Mouse (Mus musculus) stomach, postnatal 0 days (tissue): Measurements from ENCODE around the gene Stard3nl. TPM values are rescaled to one million over a fixed set of nuclear protein-coding genes. Genes with fewer than 3 reads are reported as not detected.
A peak's percentile ranks its signal among the peaks of the same experiment; 100 is the strongest.

Source experiments
- ATAC-seq: fragments of 200-750 bp; cut with Nextera tagmentation; 2 replicates; pipeline ENCODE4 v1.8.0; 2017; ENCODE audit not compliant: low FRiP score, low TSS enrichment
- DNase-seq: peaks from one replicate; pipeline ENCODE4 v3.0.0-alpha.2; 2016; ENCODE audit warnings: low spot score
- H3K27ac ChIP-seq: fragments of 300-500 bp; sonication (generic); replicated peaks from 2 replicates; pipeline ENCODE4 v1.5.1; 2014; ENCODE audit warnings: mild to moderate bottlenecking, control low read depth
- H3K27me3 ChIP-seq: fragments of 300-500 bp; sonication (generic); 2 replicates; pipeline ENCODE4 v1.6.1; 2014; ENCODE audit warnings: low read length; ENCODE audit not compliant: control insufficient read depth, insufficient read depth
- H3K36me3 ChIP-seq: fragments of 300-500 bp; sonication (generic); 2 replicates; pipeline ENCODE4 v1.6.1; 2014; ENCODE audit warnings: low read length, mixed read lengths; ENCODE audit not compliant: control insufficient read depth, insufficient read depth
- H3K4me1 ChIP-seq: fragments of 300-500 bp; sonication (generic); replicated peaks from 2 replicates; pipeline ENCODE4 v1.6.1; 2014; ENCODE audit warnings: antibody characterized with exemption; ENCODE audit not compliant: control insufficient read depth, insufficient read depth
- H3K4me2 ChIP-seq: fragments of 300-500 bp; sonication (generic); replicated peaks from 2 replicates; pipeline ENCODE4 v1.6.1; 2014; ENCODE audit warnings: low read depth, mild to moderate bottlenecking, control low read depth, moderate library complexity
- H3K4me3 ChIP-seq: fragments of 300-500 bp; sonication (generic); 2 replicates; pipeline ENCODE4 v1.5.1; 2014; ENCODE audit warnings: low read depth, low read length, control low read depth
- H3K9ac ChIP-seq: fragments of 300-500 bp; sonication (generic); 2 replicates; pipeline ENCODE4 v1.6.1; 2014; ENCODE audit warnings: mild to moderate bottlenecking, low read length, control low read depth, mixed read lengths
- H3K9me3 ChIP-seq: fragments of 300-500 bp; sonication (generic); 2 replicates; pipeline ENCODE4 v1.6.1; 2016; ENCODE audit warnings: low read length; ENCODE audit not compliant: control insufficient read depth
- CTCF ChIP-seq: IDR thresholded peaks from 2 replicates; pipeline ENCODE4 v1.5.1; 2016; ENCODE audit warnings: antibody characterized with exemption, low read depth, mild to moderate bottlenecking, moderate library complexity
- EP300 ChIP-seq: optimal IDR thresholded peaks from 2 replicates; pipeline ENCODE3; 2016; ENCODE audit warnings: antibody characterized with exemption
- WGBS: fragments of 180-500 bp; shearing (Covaris S2); extraction: QIAGEN DNeasy Blood & Tissue Kit; methylation state at CpG from one replicate; pipeline ENCODE4 v1.1.7; 2014; 5-methylcytosine and 5-hydroxymethylcytosine counted together
- polyA plus RNA-seq: library from polyadenylated mRNA; unstranded; fragments of >200 nt; fragmentation: Nextera tagmentation; extraction: Ambion mirVana; gene quantifications from 2 replicates; pipeline ENCODE4 v1.2.1, GENCODE M21; 2015

The Stard3nl gene
- polyA plus RNA-seq, 1 experiment from 2014 or later: 63.0 TPM

DNA sequence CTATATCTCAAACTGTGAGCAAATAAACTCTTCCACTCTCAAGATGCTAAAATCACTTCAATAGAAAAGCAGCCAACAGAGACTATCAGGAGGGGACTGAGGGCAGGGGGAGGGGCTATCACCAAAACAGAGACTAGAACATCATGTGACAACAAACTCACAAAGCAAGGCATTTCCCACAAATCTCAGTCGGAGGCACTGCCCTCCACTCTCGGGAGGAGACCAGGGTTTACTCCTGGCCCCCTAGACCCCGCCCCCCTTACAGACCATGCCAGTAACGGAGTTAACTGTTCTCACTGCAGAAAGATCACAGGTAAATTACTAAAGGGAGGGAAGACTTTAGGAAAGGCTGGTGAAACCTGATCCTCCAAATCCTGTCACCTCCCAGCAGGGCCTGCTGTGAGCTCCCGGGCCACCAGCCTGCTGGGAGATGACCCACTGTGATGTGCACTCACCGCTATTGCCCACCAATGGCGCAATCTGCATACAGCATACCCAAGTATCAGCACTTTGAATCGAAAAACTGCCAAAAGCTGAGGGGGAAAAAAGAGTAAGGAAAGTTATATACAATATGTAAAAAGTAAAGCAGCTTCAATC is 23.4 kb downstream of the Stard3nl start:
- Histone ChIP-seq H3K27ac (no peak overlapping the region), H3K4me1 (no peaks in the 10 kb centered on the region), H3K4me2 (no peak overlapping the region), H3K27me3 (no peaks in the 10 kb centered on the region), H3K4me3 (no peak overlapping the region), H3K9me3 (no peaks in the 10 kb centered on the region), H3K36me3 (peaks cover 16% of the 10 kb centered on the region), H3K9ac (no peak overlapping the region)
- DNase-seq: no peak
- WGBS: 48% methylated on average over 8 of the region's 8 CpGs
- TF ChIP-seq CTCF: no peak
- TF ChIP-seq EP300: no peak
- no peak for ATAC-seq

GRCm38 (mm10) chr13:19368817-19369216 is 26.8 kb downstream of the Stard3nl start:
- 92% methylated on average over 6 of the region's 6 CpGs for WGBS
- H3K4me1 ChIP-seq: no peaks in the 10 kb centered on the region
- no peaks in the 10 kb centered on the region for H3K27me3 ChIP-seq
- H3K9me3 ChIP-seq: no peaks in the 10 kb centered on the region
- H3K4me3 ChIP-seq: no peak overlapping the region
- TF ChIP-seq CTCF: no peak
- TF ChIP-seq EP300: no peak
- H3K4me2 ChIP-seq: no peak overlapping the region
- H3K9ac ChIP-seq: no peak overlapping the region
- no peak for DNase-seq
- peaks cover 17% of the 10 kb centered on the region for H3K36me3 ChIP-seq
- no peak for ATAC-seq
- H3K27ac ChIP-seq: no peak overlapping the region

DNA sequence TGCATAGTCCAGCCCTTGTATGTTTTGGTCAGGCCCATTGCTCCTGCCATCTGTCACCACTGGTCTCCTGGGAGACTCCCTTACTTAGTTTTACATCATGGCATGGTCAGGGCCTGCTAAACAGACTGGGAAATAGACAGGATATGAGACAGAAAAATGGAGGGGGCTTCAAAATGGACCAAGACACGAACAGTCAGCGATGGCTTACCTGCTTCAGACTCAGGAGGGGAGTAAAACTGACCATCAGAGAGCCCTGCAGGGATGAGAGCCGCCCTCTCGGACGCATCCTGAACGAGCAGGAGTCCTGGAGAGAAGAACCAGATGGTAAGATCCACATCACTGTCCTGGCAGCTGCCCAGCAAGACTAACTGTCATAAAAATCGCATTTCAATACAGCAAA is 28.1 kb downstream of the Stard3nl start:
- ATAC-seq: no peak
- Histone ChIP-seq H3K27me3 (no peaks in the 10 kb centered on the region), H3K9me3 (no peaks in the 10 kb centered on the region), H3K4me3 (no peak overlapping the region), H3K4me2 (no peak overlapping the region), H3K36me3 (peaks cover 17% of the 10 kb centered on the region), H3K27ac (no peak overlapping the region), H3K4me1 (no peaks in the 10 kb centered on the region), H3K9ac (no peak overlapping the region)
- no peak for TF ChIP-seq EP300
- TF ChIP-seq CTCF: no peak
- 80% methylated on average over 7 of the region's 7 CpGs for WGBS
- DNase-seq: no peak

- Histone ChIP-seq H3K4me1 (no peaks in the 10 kb centered on the region), H3K9me3 (no peaks in the 10 kb centered on the region), H3K27ac (no peak overlapping the region), H3K4me3 (no peak overlapping the region), H3K9ac (no peak overlapping the region), H3K36me3 (peaks cover 14% of the 10 kb centered on the region), H3K27me3 (no peaks in the 10 kb centered on the region), H3K4me2 (no peak overlapping the region)
- no peak for ATAC-seq
- 84% methylated on average over 2 of the region's 2 CpGs for WGBS
- no peak for DNase-seq
- TF ChIP-seq CTCF (no peak), EP300 (no peak)
Measured at GRCm38 (mm10) chr13:19366866-19367265, 28.7 kb downstream of the Stard3nl start.

- 24% methylated on average over 4 of the region's 4 CpGs for WGBS
- Histone ChIP-seq H3K27me3 (no peaks in the 10 kb centered on the region), H3K4me1 (no peaks in the 10 kb centered on the region), H3K9ac (no peak overlapping the region), H3K4me2 (no peak overlapping the region), H3K9me3 (no peaks in the 10 kb centered on the region), H3K36me3 (peaks cover 12% of the 10 kb centered on the region), H3K4me3 (no peak overlapping the region), H3K27ac (no peak overlapping the region)
- ATAC-seq (peak; percentile 67; the same call in 1 of the 2 replicates), DNase-seq (peak; percentile 68)
- TF ChIP-seq EP300: no peak
- TF ChIP-seq CTCF: peak; percentile 97
Measured at GRCm38 (mm10) chr13:19365596-19365995, 30.0 kb downstream of the Stard3nl start.

GRCm38 (mm10) chr13:19364245-19364772 is 31.3 kb downstream of the Stard3nl start:
- Histone ChIP-seq H3K36me3 (peaks cover 9% of the 10 kb centered on the region), H3K9me3 (no peaks in the 10 kb centered on the region), H3K4me2 (no peak overlapping the region), H3K9ac (no peak overlapping the region), H3K27me3 (no peaks in the 10 kb centered on the region), H3K4me1 (no peaks in the 10 kb centered on the region), H3K27ac (no peak overlapping the region), H3K4me3 (no peak overlapping the region)
- 79% methylated on average over 11 of the region's 11 CpGs for WGBS
- DNase-seq (peak; percentile 24), ATAC-seq (no peak)
- TF ChIP-seq EP300 (no peak), CTCF (peak; percentile 85)
